Mouse (Mus musculus) intestine, embryonic 16.5 days (tissue): Measurements from ENCODE around the gene Ccdc175. TPM values are rescaled to one million over a fixed set of nuclear protein-coding genes. Genes with fewer than 3 reads are reported as not detected.

Experiments used
- ATAC-seq: fragments of 200-750 bp; cut with Nextera tagmentation; 2 replicates; pipeline ENCODE4 v1.8.0; 2017; ENCODE audit warnings: moderate TSS enrichment, moderate library complexity
- H3K27ac ChIP-seq: fragments of 300-500 bp; sonication (generic); 2 replicates; pipeline ENCODE4 v1.5.1; 2014; ENCODE audit warnings: mild to moderate bottlenecking, low read length
- H3K27me3 ChIP-seq: fragments of 300-500 bp; sonication (generic); replicated peaks from 2 replicates; pipeline ENCODE4 v1.6.1; 2014; ENCODE audit warnings: low read length, control low read depth, mixed read lengths; ENCODE audit not compliant: control insufficient read depth, insufficient read depth
- H3K36me3 ChIP-seq: fragments of 300-500 bp; sonication (generic); 2 replicates; pipeline ENCODE4 v1.6.1; 2014; ENCODE audit warnings: low read length, control low read depth; ENCODE audit not compliant: control insufficient read depth, insufficient read depth
- H3K4me1 ChIP-seq: fragments of 300-500 bp; sonication (generic); 2 replicates; pipeline ENCODE4 v1.6.1; 2014; ENCODE audit warnings: low read length, control low read depth, mixed read lengths; ENCODE audit not compliant: control insufficient read depth, insufficient read depth
- H3K4me2 ChIP-seq: fragments of 300-500 bp; sonication (generic); 2 replicates; pipeline ENCODE4 v1.6.1; 2014; ENCODE audit warnings: low read depth, low read length, control low read depth
- H3K4me3 ChIP-seq: fragments of 300-500 bp; sonication (generic); 2 replicates; pipeline ENCODE4 v1.5.1; 2014; ENCODE audit warnings: mild to moderate bottlenecking, low read length
- H3K9ac ChIP-seq: fragments of 300-500 bp; sonication (generic); 2 replicates; pipeline ENCODE4 v1.6.1; 2014; ENCODE audit warnings: low read depth, low read length
- H3K9me3 ChIP-seq: fragments of 300-500 bp; sonication (generic); 2 replicates; pipeline ENCODE4 v1.6.1; 2016; ENCODE audit warnings: low read length, control low read depth; ENCODE audit not compliant: control insufficient read depth
- WGBS: fragments of 180-500 bp; shearing (Covaris S2); extraction: QIAGEN DNeasy Blood & Tissue Kit; methylation state at CpG from one replicate; pipeline ENCODE4 v1.1.7; 2014; 5-methylcytosine and 5-hydroxymethylcytosine counted together
- polyA plus RNA-seq: library from polyadenylated mRNA; unstranded; fragments of >200 nt; fragmentation: Nextera tagmentation; extraction: Ambion mirVana; gene quantifications from 2 replicates; pipeline ENCODE4 v1.2.1, GENCODE M21; 2015

Ccdc175 gene
- polyA plus RNA-seq, 1 experiment from 2014 or later: not detected

- no peak overlapping the region for H3K9ac ChIP-seq
- H3K4me1 ChIP-seq: no peaks in the 10 kb centered on the region
- H3K4me3 ChIP-seq: no peak overlapping the region
- H3K27ac ChIP-seq: no peak overlapping the region
- no peaks in the 10 kb centered on the region for H3K9me3 ChIP-seq
- H3K36me3 ChIP-seq: no peaks in the 10 kb centered on the region
- ATAC-seq: no peak
- H3K4me2 ChIP-seq: no peak overlapping the region
- WGBS: 89% methylated on average over 3 of the region's 3 CpGs
- no peaks in the 10 kb centered on the region for H3K27me3 ChIP-seq
Observed at GRCm38 (mm10) chr12:72200828-72201227, 16.0 kb upstream of the Ccdc175 start.

GRCm38 (mm10) chr12:72197925-72198486 lies 13.2 kb upstream of the Ccdc175 start:
- WGBS: 54% methylated on average over 18 of the region's 18 CpGs
- Histone ChIP-seq H3K36me3 (no peaks in the 10 kb centered on the region), H3K4me3 (no peak overlapping the region), H3K9ac (no peak overlapping the region), H3K9me3 (no peaks in the 10 kb centered on the region), H3K4me2 (no peak overlapping the region), H3K27me3 (no peaks in the 10 kb centered on the region), H3K27ac (no peak overlapping the region), H3K4me1 (no peaks in the 10 kb centered on the region)
- ATAC-seq: peak; percentile 26; the same call in 1 of the 2 replicates

GRCm38 (mm10) chr12:72197434-72197833 lies 12.6 kb upstream of the Ccdc175 start:
- ATAC-seq: no peak
- WGBS: 62% methylated on average over 7 of the region's 7 CpGs
- H3K9me3 ChIP-seq: no peaks in the 10 kb centered on the region
- H3K4me2 ChIP-seq: no peak overlapping the region
- no peaks in the 10 kb centered on the region for H3K27me3 ChIP-seq
- no peak overlapping the region for H3K27ac ChIP-seq
- H3K9ac ChIP-seq: no peak overlapping the region
- H3K36me3 ChIP-seq: no peaks in the 10 kb centered on the region
- H3K4me3 ChIP-seq: no peak overlapping the region
- no peaks in the 10 kb centered on the region for H3K4me1 ChIP-seq

- H3K9me3 ChIP-seq: no peaks in the 10 kb centered on the region
- H3K9ac ChIP-seq: no peak overlapping the region
- H3K4me1 ChIP-seq: no peaks in the 10 kb centered on the region
- no peak overlapping the region for H3K27ac ChIP-seq
- no peaks in the 10 kb centered on the region for H3K36me3 ChIP-seq
- no peak overlapping the region for H3K4me3 ChIP-seq
- no peak overlapping the region for H3K4me2 ChIP-seq
- 79% methylated on average over 4 of the region's 4 CpGs for WGBS
- H3K27me3 ChIP-seq: no peaks in the 10 kb centered on the region
- ATAC-seq: no peak
Observed at GRCm38 (mm10) chr12:72179561-72179960, 5.3 kb downstream of the Ccdc175 start.

- Histone ChIP-seq H3K27ac (no peak overlapping the region), H3K4me2 (no peak overlapping the region), H3K4me3 (no peak overlapping the region), H3K27me3 (no peaks in the 10 kb centered on the region), H3K9me3 (no peaks in the 10 kb centered on the region), H3K9ac (no peak overlapping the region), H3K36me3 (no peaks in the 10 kb centered on the region), H3K4me1 (no peaks in the 10 kb centered on the region)
- 84% methylated on average over 3 of the region's 3 CpGs for WGBS
- ATAC-seq: no peak
Observed at GRCm38 (mm10) chr12:72178322-72178721, 6.5 kb downstream of the Ccdc175 start.

GRCm38 (mm10) chr12:72158421-72158820 lies 26.4 kb downstream of the Ccdc175 start:
- WGBS: 73% methylated on average over 4 of the region's 4 CpGs
- Histone ChIP-seq H3K9me3 (no peaks in the 10 kb centered on the region), H3K9ac (no peak overlapping the region), H3K4me1 (no peaks in the 10 kb centered on the region), H3K36me3 (no peaks in the 10 kb centered on the region), H3K27ac (no peak overlapping the region), H3K27me3 (no peaks in the 10 kb centered on the region), H3K4me2 (no peak overlapping the region), H3K4me3 (no peak overlapping the region)
- no peak for ATAC-seq

GRCm38 (mm10) chr12:72150786-72151185 lies 34.0 kb downstream of the Ccdc175 start:
- no peak overlapping the region for H3K9ac ChIP-seq
- H3K27me3 ChIP-seq: no peaks in the 10 kb centered on the region
- H3K36me3 ChIP-seq: no peaks in the 10 kb centered on the region
- H3K4me1 ChIP-seq: no peaks in the 10 kb centered on the region
- H3K4me2 ChIP-seq: no peak overlapping the region
- H3K4me3 ChIP-seq: no peak overlapping the region
- WGBS: 76% methylated on average over 4 of the region's 4 CpGs
- no peaks in the 10 kb centered on the region for H3K9me3 ChIP-seq
- ATAC-seq: no peak
- H3K27ac ChIP-seq: no peak overlapping the region

- ATAC-seq: no peak
- no peak overlapping the region for H3K27ac ChIP-seq
- H3K4me1 ChIP-seq: no peaks in the 10 kb centered on the region
- WGBS: 91% methylated on average over 10 of the region's 10 CpGs
- no peak overlapping the region for H3K4me3 ChIP-seq
- no peak overlapping the region for H3K4me2 ChIP-seq
- no peaks in the 10 kb centered on the region for H3K9me3 ChIP-seq
- H3K9ac ChIP-seq: no peak overlapping the region
- no peaks in the 10 kb centered on the region for H3K36me3 ChIP-seq
- no peaks in the 10 kb centered on the region for H3K27me3 ChIP-seq
Observed at GRCm38 (mm10) chr12:72129203-72129602, 55.6 kb downstream of the Ccdc175 start.

- H3K9ac ChIP-seq: no peak overlapping the region
- no peaks in the 10 kb centered on the region for H3K36me3 ChIP-seq
- 69% methylated on average over 21 of the region's 23 CpGs for WGBS
- H3K27me3 ChIP-seq: no peaks in the 10 kb centered on the region
- no peaks in the 10 kb centered on the region for H3K4me1 ChIP-seq
- no peak overlapping the region for H3K4me2 ChIP-seq
- no peak overlapping the region for H3K27ac ChIP-seq
- no peaks in the 10 kb centered on the region for H3K9me3 ChIP-seq
- ATAC-seq: no peak
- H3K4me3 ChIP-seq: no peak overlapping the region
Observed at GRCm38 (mm10) chr12:72115686-72116345, 69.0 kb downstream of the Ccdc175 start.

- no peak for ATAC-seq
- 77% methylated on average over 6 of the region's 6 CpGs for WGBS
Observed at GRCm38 (mm10) chr12:72115126-72115525, 69.7 kb downstream of the Ccdc175 start.

More at GRCm38 (mm10) chr12:72115126-72115525, 69.7 kb downstream of the Ccdc175 start:
- H3K9ac ChIP-seq: no peak overlapping the region
- no peak overlapping the region for H3K27ac ChIP-seq
- H3K4me2 ChIP-seq: no peak overlapping the region
- no peaks in the 10 kb centered on the region for H3K27me3 ChIP-seq
- no peak overlapping the region for H3K4me3 ChIP-seq
- H3K4me1 ChIP-seq: no peaks in the 10 kb centered on the region
- no peaks in the 10 kb centered on the region for H3K9me3 ChIP-seq
- H3K36me3 ChIP-seq: no peaks in the 10 kb centered on the region
